Mouse (Mus musculus) cortical plate, adult 2 months (tissue): Measurements from ENCODE around the gene Retsat.

ENCODE experiments used
- CTCF ChIP-seq: fragments of 200-500 bp; IDR thresholded peaks from 2 replicates; pipeline ENCODE4 v1.5.1; 2011; ENCODE audit warnings: mild to moderate bottlenecking, control low read depth, low read length; ENCODE audit not compliant: insufficient read depth; ENCODE audit errors: extremely low read depth
- POLR2A ChIP-seq: fragments of 200-500 bp; IDR thresholded peaks from 2 replicates; pipeline ENCODE4 v1.6.1; 2011; ENCODE audit warnings: mild to moderate bottlenecking, low read length, control low read depth; ENCODE audit not compliant: insufficient read depth; ENCODE audit errors: extremely low read depth

DNA sequence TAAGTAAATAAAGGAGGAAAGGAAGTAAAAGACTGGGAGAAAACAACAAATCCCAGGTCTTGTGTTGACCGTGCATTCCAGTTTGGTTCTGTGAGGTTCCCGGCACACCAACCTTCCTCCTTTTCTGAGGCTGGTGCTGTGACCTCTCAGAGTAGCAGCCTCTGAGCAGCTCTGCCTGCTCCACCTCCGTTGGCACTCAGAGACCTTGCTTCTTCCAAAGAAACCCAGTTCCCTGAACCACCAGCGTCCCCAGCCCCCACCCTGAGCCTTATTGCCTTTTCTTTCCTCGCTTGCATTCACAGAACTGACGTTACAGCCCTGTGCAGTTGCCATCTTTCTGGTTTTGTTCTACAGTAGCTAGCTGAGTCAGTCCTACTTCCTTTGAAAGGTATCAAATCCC, 1.9 kb downstream of the Retsat start:
- TF ChIP-seq CTCF, result no peak
- TF ChIP-seq POLR2A, result 0 out of 2 replicates have a peak, but pooled peaks have one; percentile 15
